Mouse (Mus musculus) Patski (cell line): Measurements from ENCODE around the gene Arl6ip1. TPM values are rescaled to one million over a fixed set of nuclear protein-coding genes. Genes with fewer than 3 reads are reported as not detected.
A peak's percentile ranks its signal among the peaks of the same experiment; 100 is the strongest.

ENCODE experiments used
- ATAC-seq: fragments of 100-300 bp; one replicate; pipeline ENCODE4 v1.8.0; 2021
- CTCF ChIA-PET: fragments of 350-600 bp; sonication (Branson Sonifier 250); formaldehyde crosslinking; loops from one replicate; lab custom pipeline; 2022; ENCODE audit warnings: inconsistent platforms; lab: Charles Lee
- POLR2A ChIA-PET: fragments of 350-600 bp; sonication (Branson Sonifier 250); formaldehyde crosslinking; loops from one replicate; lab custom pipeline; 2022; ENCODE audit warnings: antibody characterized with exemption, inconsistent platforms; lab: Charles Lee
- DNase-seq: peaks from one replicate; pipeline ENCODE4 v3.0.0-alpha.2; 2011; ENCODE audit warnings: low read depth, low spot score
- H3K27me3 ChIP-seq: fragments of 371-371 bp; one replicate; pipeline ENCODE4 v1.5.1; 2021
- CTCF ChIP-seq: fragments of 100-300 bp; IDR thresholded peaks from one replicate; pipeline ENCODE4 v1.5.1; 2021
- in situ Hi-C: fragments of 300-500 bp; cut with MboI; formaldehyde crosslinking; loops from 3 replicates; pipeline ENCODE4 v1.11.1; 2018; ENCODE audit warnings: low pct_unique_long_range_greater_than_20kb, mixed read lengths
- polyA plus RNA-seq: library from polyadenylated mRNA; unstranded; gene quantifications from one replicate; pipeline ENCODE4 v1.2.3, GENCODE M21; 2021

Gene Arl6ip1
- polyA plus RNA-seq, 1 experiment from 2014 or later = 296 TPM

DNA sequence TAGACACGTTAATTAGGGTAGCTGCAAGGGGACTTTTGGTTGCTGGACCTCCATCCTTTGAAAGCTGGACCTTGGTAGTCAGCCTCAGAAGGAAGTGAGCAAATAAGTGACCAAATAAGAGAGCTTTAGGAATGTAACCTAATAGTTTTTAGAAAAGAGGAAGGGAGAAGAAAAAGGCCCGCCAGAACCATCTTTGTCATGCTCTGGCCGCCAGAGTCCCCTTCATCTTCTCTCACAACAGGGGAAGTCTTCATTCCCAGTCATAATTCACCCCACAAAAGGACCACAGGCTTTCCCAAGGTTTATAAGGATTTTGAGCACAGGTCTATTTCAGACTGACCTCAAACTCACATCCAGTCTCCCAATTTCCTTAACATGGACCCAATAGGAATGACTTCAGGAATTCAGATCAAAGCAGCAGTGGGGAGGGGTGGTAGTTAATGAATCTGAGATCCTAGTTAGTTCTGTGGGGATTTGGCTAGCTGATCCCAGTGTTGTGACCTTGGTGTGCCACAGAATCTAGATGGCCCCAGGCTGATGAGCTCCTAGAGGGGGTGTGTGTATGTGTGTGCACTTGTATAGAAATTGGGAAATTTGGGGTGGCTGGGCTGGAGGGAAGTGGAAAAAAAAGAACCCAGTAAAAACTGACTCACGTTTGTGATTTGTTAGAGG, 11.8 kb downstream of the Arl6ip1 start:
- ChIA-PET POLR2A (interaction anchor here (5.6 kb wide), 1 partner anchor 11 kb away, joined by 24 read pairs; the partner anchor contains the start of gene Arl6ip1), CTCF (interaction anchor here (0.8 kb wide), 1 partner anchor 26 kb away, joined by 3 read pairs; no protein-coding TSS in a partner anchor)
- ATAC-seq = no peak
- no peak for DNase-seq
- H3K27me3 ChIP-seq = no peaks in the 10 kb centered on the region
- TF ChIP-seq CTCF = no peak
- in situ Hi-C loops = loop anchor here (25.0 kb wide), 1 partner anchor 570 kb away; no protein-coding TSS in a partner anchor

GRCm38 (mm10) chr7:118116787-118117538, 12.5 kb downstream of the Arl6ip1 start:
- TF ChIP-seq CTCF = no peak
- in situ Hi-C loops = loop anchor here (25.0 kb wide), 1 partner anchor 570 kb away; no protein-coding TSS in a partner anchor
- ChIA-PET POLR2A (interaction anchor here (0.6 to 5.6 kb wide), 2 partner anchors 11 to 74 kb away, joined by 5 to 24 read pairs; partner anchors contain the start of gene Arl6ip1), CTCF (no interaction called here)
- H3K27me3 ChIP-seq = no peaks in the 10 kb centered on the region
- DNase-seq (no peak), ATAC-seq (no peak)

GRCm38 (mm10) chr7:118115877-118116568, 13.4 kb downstream of the Arl6ip1 start, which contains the start of gene Rps15a:
Gene Rps15a, minus strand, starts transcription at chr7:118116188.
- ChIA-PET CTCF (interaction anchor here (1.4 kb wide), 1 partner anchor 11 kb away, joined by 5 read pairs; no protein-coding TSS in a partner anchor), POLR2A (interaction anchor here (5.6 kb wide), 1 partner anchor 12 kb away, joined by 24 read pairs; the partner anchor contains the start of gene Arl6ip1)
- in situ Hi-C loops = loop anchor here (25.0 kb wide), 1 partner anchor 571 kb away; no protein-coding TSS in a partner anchor
- ATAC-seq (peak; percentile 80), DNase-seq (no peak)
- TF ChIP-seq CTCF = no peak
- H3K27me3 ChIP-seq = no peaks in the 10 kb centered on the region

- ATAC-seq (peak; percentile 14), DNase-seq (no peak)
- CTCF ChIA-PET = interaction anchor here (1.4 kb wide), 1 partner anchor 11 kb away, joined by 5 read pairs; no protein-coding TSS in a partner anchor
- in situ Hi-C loops = loop anchor here (25.0 kb wide), 1 partner anchor 572 kb away; no protein-coding TSS in a partner anchor
- POLR2A ChIA-PET = interaction anchor here (5.6 kb wide), 1 partner anchor 13 kb away, joined by 24 read pairs; the partner anchor contains the start of gene Arl6ip1
- no peak for TF ChIP-seq CTCF
- no peaks in the 10 kb centered on the region for H3K27me3 ChIP-seq
These were observed 14.0 kb downstream of the Arl6ip1 start for GRCm38 (mm10) chr7:118115533-118115876.

DNA sequence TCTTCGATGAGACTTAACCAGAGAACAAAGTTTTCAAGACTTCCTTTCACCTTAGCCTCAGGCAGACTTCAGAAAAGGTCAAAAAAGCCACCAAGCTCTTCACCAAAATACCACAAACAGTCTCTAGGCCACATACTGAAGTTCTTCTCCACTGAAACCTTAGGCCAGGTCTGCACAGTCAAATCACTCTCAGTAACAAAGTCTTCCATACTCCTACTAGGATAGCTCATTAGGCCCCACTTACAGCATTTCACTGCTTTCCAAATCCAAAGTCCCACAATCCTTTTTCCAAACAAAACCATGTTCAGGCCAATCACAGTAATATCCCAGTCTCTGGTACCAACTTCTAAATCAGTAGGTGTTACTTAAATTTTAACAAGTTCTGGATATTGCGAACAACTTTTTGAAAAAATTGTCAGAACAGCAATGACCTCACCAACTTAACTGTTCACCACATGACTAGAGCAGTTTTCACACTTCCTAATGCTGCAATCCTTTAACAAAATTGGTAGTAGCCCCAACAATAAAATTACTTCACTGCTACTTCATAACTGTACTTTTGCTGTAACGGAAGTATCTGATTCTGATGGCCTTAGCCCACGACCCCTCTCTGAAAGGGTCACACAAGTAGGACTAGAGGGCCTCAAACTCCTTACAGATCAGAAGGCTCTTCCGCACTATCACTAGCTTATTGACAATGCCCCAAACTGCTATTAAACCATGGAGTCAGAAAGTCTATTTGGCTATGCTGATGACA, 15.7 kb downstream of the Arl6ip1 start:
- in situ Hi-C loops = loop anchor here (25.0 kb wide), 1 partner anchor 574 kb away; no protein-coding TSS in a partner anchor
- ChIA-PET POLR2A (no interaction called here), CTCF (no interaction called here)
- ATAC-seq (no peak), DNase-seq (no peak)
- no peak for TF ChIP-seq CTCF
- H3K27me3 ChIP-seq = no peaks in the 10 kb centered on the region

GRCm38 (mm10) chr7:118111128-118111527, 18.3 kb downstream of the Arl6ip1 start:
- in situ Hi-C loops = loop anchor here (25.0 kb wide), 1 partner anchor 576 kb away; no protein-coding TSS in a partner anchor
- no peak for TF ChIP-seq CTCF
- DNase-seq = no peak
- ATAC-seq = no peak
- POLR2A ChIA-PET = no interaction called here
- H3K27me3 ChIP-seq = no peaks in the 10 kb centered on the region
- CTCF ChIA-PET = interaction anchor here (1.4 kb wide), 1 partner anchor 9 kb away, joined by 4 read pairs; no protein-coding TSS in a partner anchor

DNA sequence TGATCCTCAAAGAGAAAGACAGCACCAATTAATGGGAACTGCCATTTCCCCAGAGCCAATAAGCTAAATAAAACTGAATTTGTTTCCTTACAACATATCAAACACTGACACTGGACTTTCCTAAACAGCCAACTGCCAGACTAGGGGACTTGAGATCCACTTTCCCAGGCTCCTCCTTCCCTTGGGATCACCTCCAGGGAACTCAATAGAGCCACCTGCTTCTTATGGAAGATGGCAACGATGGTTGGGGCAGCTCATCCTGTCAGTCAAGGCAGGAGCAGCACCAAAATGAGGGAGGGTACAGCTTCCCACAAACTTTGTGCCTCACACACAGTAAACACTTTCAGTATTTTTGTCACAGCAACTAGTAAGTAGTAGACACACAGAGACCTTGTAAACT, 21.8 kb downstream of the Arl6ip1 start:
- in situ Hi-C loops = loop anchor here (10.0 to 25.0 kb wide), 2 partner anchors 580 to 1463 kb away; no protein-coding TSS in a partner anchor
- ChIA-PET CTCF (interaction anchor here (0.9 kb wide), 1 partner anchor 21 kb away, joined by 3 read pairs; no protein-coding TSS in a partner anchor), POLR2A (no interaction called here)
- TF ChIP-seq CTCF = no peak
- ATAC-seq = no peak
- no peak for DNase-seq
- no peaks in the 10 kb centered on the region for H3K27me3 ChIP-seq

DNA sequence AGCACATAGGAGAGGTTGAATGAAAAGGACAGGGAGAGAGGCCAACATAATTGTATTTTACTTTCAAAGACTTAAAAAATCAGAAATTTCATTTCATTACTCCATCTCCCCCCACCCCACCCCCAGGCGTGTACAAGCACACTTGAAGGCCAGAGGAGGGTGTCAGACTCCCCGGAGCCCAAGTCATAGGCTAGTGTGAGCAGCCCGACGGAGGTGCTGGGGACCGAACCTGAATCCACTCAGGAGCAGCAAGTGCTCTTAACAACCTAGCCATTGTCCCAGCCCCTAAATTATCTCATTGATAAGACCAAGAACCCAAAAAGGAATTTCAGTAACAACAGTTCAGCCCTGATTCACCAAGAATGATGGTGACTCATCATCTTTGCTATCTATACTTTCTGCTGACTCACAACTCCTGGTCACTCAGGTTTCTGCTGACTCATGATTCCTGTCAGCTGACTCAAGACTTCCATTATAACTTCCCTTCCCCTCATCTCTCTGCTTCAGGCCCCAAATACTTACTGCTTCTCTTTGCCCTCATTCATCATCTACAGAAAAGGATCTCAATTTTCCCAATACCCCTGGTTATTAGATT, 24.9 kb downstream of the Arl6ip1 start:
- H3K27me3 ChIP-seq = no peaks in the 10 kb centered on the region
- no peak for DNase-seq
- ATAC-seq = peak; percentile 37
- ChIA-PET POLR2A (no interaction called here), CTCF (no interaction called here)
- in situ Hi-C loops = loop anchor here (5.0 to 25.0 kb wide), 3 partner anchors 583 to 1460 kb away; partner anchors contain the start of gene Xylt1
- TF ChIP-seq CTCF = no peak
